Mouse (Mus musculus) megakaryocyte, embryonic 14.5 days (primary cell): ENCODE measurements at regions not wholly inside any gene's neighbourhood (a gene's known extent, or its start where the extent isn't known, plus 50 kb on each side); places are given as distances from the start of the nearest gene placed in this dataset.

Experiments
- FLI1 ChIP-seq: IDR thresholded peaks from 2 replicates; pipeline ENCODE4 v1.6.1; 2012; ENCODE audit warnings: low read length, inconsistent platforms, mixed read lengths
- GATA1 ChIP-seq: IDR thresholded peaks from 3 replicates; pipeline ENCODE4 v1.6.1; 2012; ENCODE audit warnings: mixed read lengths, low read length, inconsistent platforms, borderline replicate concordance

- TF ChIP-seq GATA1 (no peak), FLI1 (no peak)
Measured at GRCm38 (mm10) chr12:70563446-70563845, 110.6 kb downstream of the Tmx1 start.
